Mouse (Mus musculus) right cerebral cortex, postnatal 4 days (tissue): ENCODE data around the gene Homer2.

ENCODE experiments used
- DNase-seq: peaks from one replicate; pipeline ENCODE4 v3.0.0-alpha.2; 2022

The Homer2 gene

DNA sequence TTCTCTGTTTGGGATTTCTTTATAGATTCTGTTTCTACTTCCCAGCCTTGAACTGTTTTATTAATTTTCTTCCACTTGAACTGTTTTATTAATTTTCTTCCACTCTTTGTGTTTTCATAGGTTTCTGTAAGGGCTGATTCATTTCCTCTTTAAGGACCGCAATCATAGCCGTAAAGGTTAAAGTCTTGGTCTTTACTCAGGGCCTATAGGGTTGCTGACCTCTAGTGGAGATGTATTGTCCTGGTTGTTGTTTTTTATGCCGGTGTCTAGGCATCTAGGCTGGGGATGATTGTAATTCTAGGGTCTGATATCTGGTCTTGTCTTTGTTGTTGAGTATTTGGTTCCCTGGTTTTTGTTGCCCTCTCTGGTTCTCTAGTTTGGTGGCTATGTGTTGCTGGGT, 123.8 kb downstream of the Homer2 start:
- DNase-seq: no peak

DNA sequence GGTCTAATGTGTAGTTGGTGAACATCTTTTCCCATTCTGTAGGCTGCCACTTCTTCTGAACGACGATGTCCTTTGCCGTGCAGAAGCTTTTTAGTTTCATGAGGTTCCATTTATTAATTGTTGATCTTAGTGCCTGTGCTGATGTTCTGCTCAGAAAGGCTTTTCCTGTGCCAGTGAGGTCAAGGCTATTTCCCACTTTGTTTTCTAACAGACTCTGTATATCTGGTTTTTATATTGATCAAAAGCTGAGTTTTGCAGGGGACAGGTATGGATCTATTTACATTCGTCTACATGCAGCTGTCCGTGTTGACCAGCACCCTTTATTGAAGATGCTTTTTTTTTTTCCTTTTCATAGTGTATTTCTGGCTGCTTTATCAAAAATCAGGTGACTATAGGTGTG, 128.0 kb downstream of the Homer2 start:
- no peak for DNase-seq

DNA sequence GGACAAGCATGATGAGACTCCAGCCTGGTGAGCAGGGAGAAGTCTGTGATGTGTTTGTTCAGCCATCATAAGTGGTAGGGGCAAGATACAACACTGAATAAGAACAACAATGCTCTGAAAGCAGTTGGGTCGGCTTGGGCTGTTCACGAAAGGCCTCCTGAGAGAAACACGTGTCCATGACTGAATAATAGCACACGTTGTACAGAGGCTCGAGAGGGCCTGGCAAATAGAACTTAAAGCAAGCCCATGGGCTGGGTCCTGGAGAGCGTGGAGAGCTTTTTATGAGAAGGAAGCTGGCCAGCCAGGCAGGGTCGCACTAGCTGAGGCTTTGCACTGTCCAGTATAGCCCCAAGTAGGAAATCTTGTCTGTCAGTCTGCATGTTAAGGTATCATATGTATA, 128.9 kb downstream of the Homer2 start:
- no peak for DNase-seq

- DNase-seq: no peak
Measured at GRCm38 (mm10) chr7:81577872-81578271, 129.5 kb downstream of the Homer2 start.

DNA sequence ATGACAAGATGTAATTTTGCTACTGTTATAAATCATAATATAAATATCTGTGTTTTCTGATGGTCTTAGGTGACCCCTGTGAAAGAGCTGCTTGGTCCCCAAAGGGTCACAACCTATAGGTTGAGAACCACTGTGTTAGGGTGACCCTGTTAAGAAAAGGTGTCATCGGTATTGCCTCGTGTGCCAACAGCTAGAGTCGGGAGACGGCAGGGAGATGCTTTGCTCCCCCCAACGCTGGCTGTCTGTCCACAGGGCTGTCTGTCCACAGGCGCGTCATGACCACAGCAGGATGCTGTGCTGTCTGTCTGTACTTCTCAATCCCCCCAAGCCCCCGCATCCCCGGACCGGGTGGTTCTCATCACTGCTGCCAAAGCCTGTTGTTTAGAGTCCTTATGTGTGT, 131.7 kb downstream of the Homer2 start:
- DNase-seq: no peak

DNA sequence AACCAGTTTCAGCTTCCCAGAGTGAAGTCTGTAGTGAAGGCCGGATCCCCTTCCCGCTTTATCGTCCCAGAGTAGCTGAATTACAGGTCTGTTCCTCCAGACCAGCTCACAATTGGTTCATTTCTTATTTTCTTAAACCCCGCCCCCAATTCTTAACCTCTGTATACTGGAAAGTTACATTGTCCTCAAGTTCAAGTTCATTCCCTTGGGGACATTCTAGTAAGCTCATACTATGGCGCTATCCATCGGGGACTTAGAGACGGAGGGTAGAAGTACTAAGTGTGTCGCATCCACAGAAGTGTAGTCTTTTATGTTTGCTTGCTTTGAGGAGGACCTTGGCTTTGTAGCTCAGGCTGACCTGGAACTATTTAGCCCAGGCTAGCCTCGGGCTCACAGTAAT, 133.5 kb downstream of the Homer2 start:
- DNase-seq: no peak

DNA sequence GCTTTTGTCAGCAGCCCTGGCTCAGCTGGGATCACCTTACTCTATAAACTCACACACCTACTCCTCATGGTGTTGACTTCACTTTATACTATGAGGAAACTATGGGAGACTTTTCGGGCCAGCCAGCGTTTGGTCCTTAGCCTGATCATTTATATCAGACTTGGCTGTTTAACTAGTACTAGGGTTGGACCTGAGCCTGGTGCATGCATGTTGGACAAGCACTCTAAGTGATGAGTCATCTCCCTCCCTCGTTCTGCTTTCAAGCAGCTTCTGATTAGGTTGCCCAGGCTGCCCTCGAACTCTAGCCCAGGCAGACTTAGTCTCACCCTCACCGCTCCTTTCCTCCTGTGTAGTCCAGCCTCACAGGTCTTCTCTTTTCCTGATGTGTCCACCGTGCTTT, 133.9 kb downstream of the Homer2 start:
- DNase-seq: no peak

DNA sequence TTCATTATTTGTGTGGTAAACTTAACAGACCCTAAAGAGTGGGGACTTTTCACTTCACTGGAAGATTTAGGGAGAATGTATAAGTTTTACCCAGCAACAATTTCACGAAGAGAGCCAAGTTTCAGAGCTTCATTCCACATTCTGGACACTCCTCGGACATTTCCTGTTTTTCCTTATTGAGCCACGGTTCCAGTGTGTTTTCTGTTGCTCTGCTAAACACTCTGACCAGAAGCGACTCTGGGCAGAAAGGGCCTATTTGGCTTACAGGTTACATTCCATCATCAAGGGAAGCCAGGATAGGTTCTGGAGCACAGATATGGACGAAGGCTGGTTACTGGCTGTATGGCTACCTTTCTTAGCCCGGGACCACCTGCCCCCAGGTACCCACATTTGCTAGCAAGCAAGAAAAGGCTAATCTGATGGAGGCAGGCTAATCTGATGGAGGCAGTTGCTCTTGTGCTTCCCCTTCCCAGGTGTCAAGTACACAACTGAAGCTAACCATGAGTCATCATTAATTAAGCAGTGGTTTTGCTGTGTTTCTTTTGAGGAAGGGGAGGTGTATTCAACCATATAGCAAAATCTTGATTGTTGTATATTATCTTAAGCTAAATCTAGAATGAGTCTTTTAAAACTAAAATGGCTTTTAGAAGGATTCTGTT, 134.6 kb downstream of the Homer2 start:
- DNase-seq: no peak

- DNase-seq: no peak
Measured at GRCm38 (mm10) chr7:81571941-81572441, 135.3 kb downstream of the Homer2 start.

DNA sequence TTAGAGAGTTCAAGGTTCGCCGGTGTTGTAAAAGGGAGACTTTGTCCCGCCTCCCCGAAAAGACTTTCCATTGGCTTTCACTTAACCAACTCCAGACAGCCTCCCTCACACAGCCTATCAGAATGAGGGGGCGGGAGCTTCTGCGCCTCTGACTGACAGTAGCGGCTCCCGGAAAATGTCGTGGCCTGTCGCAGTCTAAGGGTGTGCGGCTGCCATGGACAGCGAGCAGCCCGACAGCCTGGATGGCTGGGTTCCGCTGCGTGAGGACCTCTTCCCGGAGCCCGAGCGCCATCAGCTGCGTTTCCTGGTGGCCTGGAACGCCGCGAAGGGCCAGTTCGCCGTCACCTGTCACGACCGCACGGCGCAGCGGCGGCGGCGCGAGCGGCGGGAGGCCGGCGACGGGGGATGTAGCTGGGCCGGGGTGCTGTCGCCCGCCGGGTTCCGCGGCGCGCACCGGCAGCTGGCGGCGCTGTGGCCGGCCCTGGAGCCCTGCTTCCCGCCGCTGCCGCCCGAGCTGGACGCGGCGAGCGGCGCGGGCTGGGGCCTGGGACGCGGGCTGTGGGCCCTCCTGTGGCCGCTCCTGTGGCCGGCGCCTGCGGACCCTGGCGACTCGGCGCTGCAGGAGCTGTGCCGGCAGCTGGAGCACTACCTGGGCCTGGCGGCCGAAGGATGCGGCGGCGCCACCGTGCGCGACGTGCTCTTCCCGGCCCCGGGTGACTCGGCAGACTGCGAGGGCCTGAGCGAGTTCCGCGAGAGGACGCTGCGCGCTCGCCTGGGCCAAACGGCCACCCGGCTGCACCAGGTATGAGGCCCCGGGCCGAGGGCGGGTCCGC, 136.0 kb downstream of the Homer2 start, which contains the start of gene Whamm:
Gene Whamm (plus strand): TSS at position 159 of the 833 bp plus-strand sequence.
- DNase-seq: peak; percentile 80

- DNase-seq: no peak
Measured at GRCm38 (mm10) chr7:81570752-81571107, 136.6 kb downstream of the Homer2 start.

GRCm38 (mm10) chr7:81570271-81570670, 137.1 kb downstream of the Homer2 start:
- no peak for DNase-seq

GRCm38 (mm10) chr7:81569851-81570250, 137.5 kb downstream of the Homer2 start:
- DNase-seq: no peak

- no peak for DNase-seq
Measured at GRCm38 (mm10) chr7:81567396-81567795, 139.9 kb downstream of the Homer2 start.

DNA sequence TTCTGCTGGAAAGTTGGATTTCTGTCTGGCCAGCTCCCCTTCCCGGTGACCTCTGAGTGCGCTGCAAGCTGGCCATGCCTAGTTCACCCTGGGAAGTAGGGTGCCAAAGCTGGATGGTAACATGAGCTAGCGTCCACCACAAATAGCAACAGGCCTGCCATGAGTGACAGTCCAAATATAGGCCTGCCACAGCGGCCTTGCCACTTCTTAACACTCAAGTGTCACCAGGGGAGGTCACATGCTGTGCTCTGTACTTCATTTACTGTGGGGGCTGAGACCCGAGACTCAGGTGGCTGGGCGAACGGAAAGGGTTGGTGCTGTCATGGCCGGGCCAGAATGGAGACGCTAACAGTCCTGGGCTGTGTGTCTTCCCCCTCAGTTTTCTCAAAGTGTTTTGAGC, 140.4 kb downstream of the Homer2 start, which contains the start of gene Fsd2:
Gene Fsd2 (minus strand): TSS at position 53 of the 400 bp plus-strand sequence.
- DNase-seq: no peak

- no peak for DNase-seq
Measured at GRCm38 (mm10) chr7:81566332-81566731, 141.0 kb downstream of the Homer2 start.

DNA sequence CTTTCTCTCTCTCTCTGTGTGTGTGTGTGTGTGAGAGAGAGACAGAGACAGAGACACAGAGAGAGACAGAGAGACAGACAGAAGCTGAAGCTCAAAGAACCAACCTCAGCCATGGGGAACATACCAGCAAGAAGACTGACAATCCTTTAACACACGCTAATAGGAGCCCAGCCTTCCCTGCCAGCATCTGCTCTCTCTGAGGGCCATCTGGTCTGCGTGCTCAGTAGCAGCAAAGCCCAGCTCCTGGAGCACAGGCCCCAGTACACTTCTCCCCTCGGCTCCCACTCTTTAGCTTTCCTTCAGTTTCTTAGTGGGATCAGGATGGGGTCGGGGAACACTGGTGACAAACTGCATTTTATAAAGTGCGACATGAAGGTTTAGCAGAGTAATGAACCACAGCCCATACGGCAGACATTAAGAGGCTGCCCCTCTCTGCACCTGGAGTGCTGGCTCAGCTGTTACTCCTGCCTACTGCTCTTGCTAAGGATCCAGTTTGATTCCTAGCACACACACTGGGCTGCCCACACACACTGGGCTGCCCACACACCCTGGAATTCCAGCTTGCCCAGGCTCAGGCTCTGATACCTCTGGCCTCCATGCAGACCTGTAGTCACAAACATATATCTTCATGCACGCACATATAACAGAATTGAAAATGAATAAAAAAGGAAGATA, 141.8 kb downstream of the Homer2 start:
- DNase-seq: no peak

GRCm38 (mm10) chr7:81564766-81565165, 142.6 kb downstream of the Homer2 start:
- DNase-seq: no peak

- DNase-seq: no peak
Measured at GRCm38 (mm10) chr7:81563506-81564015, 143.8 kb downstream of the Homer2 start.

- DNase-seq: no peak
Measured at GRCm38 (mm10) chr7:81561211-81561610, 146.1 kb downstream of the Homer2 start.

DNA sequence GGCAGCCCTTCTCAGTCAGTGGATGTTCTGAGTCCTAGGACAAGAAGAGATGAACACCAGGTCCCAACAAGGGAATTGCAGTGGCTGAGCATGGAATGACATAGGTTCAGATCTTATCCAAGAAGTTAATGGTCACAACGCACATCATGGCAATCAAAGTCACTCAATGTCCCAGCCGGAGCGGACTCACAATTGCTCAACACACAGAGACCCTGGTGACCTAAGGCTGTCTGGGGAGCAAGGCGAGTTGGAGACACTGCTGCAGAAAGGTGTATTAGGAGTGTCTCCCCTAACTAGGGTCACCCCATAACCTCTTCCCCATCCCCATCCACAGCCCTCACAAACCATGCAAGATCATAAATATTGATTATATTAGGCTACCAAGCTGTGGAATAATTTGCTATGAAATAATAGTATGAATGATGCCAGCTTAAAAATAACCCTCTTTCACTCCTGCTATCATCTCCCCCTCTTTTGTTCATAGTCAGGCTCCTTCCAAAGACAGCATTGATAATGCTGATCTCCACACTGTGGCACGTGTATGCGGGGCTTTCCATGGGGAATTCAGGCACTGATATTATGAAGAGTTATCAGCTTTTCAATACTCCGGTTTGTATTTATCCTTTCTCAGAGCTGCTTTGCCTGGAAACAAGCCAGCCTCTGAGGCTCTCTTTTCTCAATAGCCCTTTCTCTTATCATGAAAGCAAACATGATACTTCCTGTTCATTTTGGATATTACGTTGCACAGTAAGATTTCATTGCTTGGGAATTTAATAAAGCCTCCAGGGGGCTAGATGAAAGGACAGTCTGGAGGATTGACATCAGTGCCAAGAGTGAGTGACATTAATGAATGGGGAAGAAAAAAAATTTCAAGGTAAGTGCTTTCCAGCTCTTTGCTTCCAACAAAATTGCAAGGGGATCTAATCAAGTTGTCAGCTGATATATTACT, 147.0 kb downstream of the Homer2 start:
- no peak for DNase-seq
